Mouse (Mus musculus) CH12.LX (cell line): ENCODE results near the gene Fli1. TPM values are rescaled to one million over a fixed set of nuclear protein-coding genes. Genes with fewer than 3 reads are reported as not detected.

Source experiments
- DNase-seq: peaks from one replicate; pipeline ENCODE4 v3.0.0-alpha.2; 2013; ENCODE audit errors: extremely low read depth
- H3K27ac ChIP-seq: 2 replicates; pipeline ENCODE4 v1.5.1; 2012; ENCODE audit warnings: low read depth, mild to moderate bottlenecking, control low read depth, moderate library complexity; ENCODE audit not compliant: insufficient read depth
- H3K27me3 ChIP-seq: replicated peaks from 2 replicates; pipeline ENCODE3; 2012; ENCODE audit warnings: inconsistent platforms
- H3K36me3 ChIP-seq, 2 experiments: replicated peaks in 1 of 2; 2 replicates each; pipeline versions ENCODE3 to v1.6.1; 2012; ENCODE audit warnings: inconsistent platforms in 1 of 2, low read length in 1 of 2, mild to moderate bottlenecking in 1 of 2, mixed read lengths in 1 of 2, moderate library complexity in 1 of 2; ENCODE audit not compliant: control insufficient read depth in 1 of 2, insufficient read depth in 1 of 2
- H3K4me1 ChIP-seq, 2 experiments: 2 replicates each; pipeline ENCODE4 v1.6.1; 2012; ENCODE audit warnings: inconsistent platforms in 1 of 2, moderate library complexity in 1 of 2; ENCODE audit not compliant: insufficient read depth in 2 of 2, control insufficient read depth in 1 of 2
- H3K4me2 ChIP-seq: 2 replicates; pipeline ENCODE4 v1.6.1; 2012; ENCODE audit warnings: low read depth, mild to moderate bottlenecking, control low read depth; ENCODE audit not compliant: poor library complexity, insufficient read depth, severe bottlenecking
- H3K4me3 ChIP-seq, 3 experiments: fragments of 150-350 bp in 1 of 3; sonication (generic) in 1 of 3; replicated peaks in 1 of 3; 2 replicates each; pipeline versions ENCODE3 to v1.5.1; 2011 to 2012; ENCODE audit warnings: low read depth in 2 of 3, low read length in 2 of 3, mild to moderate bottlenecking in 2 of 3, moderate library complexity in 2 of 3, control low read depth in 1 of 3, improper control_type of control experiment in 1 of 3, inconsistent platforms in 1 of 3, mixed read lengths in 1 of 3; ENCODE audit not compliant: poor library complexity in 1 of 3
- H3K79me2 ChIP-seq: replicated peaks from 2 replicates; pipeline ENCODE4 v1.6.1; 2012; ENCODE audit warnings: mild to moderate bottlenecking, moderate library complexity; ENCODE audit not compliant: control insufficient read depth, poor library complexity, insufficient read depth, severe bottlenecking; ENCODE audit errors: extremely low read depth
- H3K9ac ChIP-seq: 2 replicates; pipeline ENCODE4 v1.6.1; 2012; ENCODE audit warnings: low read depth, mild to moderate bottlenecking, control low read depth, moderate library complexity; ENCODE audit not compliant: insufficient read depth
- H3K9me3 ChIP-seq: replicated peaks from 2 replicates; pipeline ENCODE3; 2012; ENCODE audit warnings: low read length, inconsistent platforms, mixed read lengths
- BHLHE40 ChIP-seq: IDR thresholded peaks from 2 replicates; pipeline ENCODE4 v1.6.1; 2011; ENCODE audit warnings: mild to moderate bottlenecking, low read depth, low read length, improper control_type of control experiment
- CHD1 ChIP-seq: IDR thresholded peaks from 2 replicates; pipeline ENCODE4 v1.6.1; 2012; ENCODE audit warnings: low read depth, low read length, improper control_type of control experiment, inconsistent platforms
- CHD2 ChIP-seq: IDR thresholded peaks from 2 replicates; pipeline ENCODE4 v1.6.1; 2011; ENCODE audit warnings: low read length, improper control_type of control experiment
- CTCF ChIP-seq, 2 experiments: IDR thresholded peaks in 1 of 2; conservative IDR thresholded peaks in 1 of 2; 2 replicates each; pipeline ENCODE4 v1.5.1; 2011 to 2012; ENCODE audit warnings: low read depth in 2 of 2, low read length in 2 of 2, improper control_type of control experiment in 1 of 2, inconsistent platforms in 1 of 2, mild to moderate bottlenecking in 1 of 2, moderate library complexity in 1 of 2
- E2F4 ChIP-seq: IDR thresholded peaks from 2 replicates; pipeline ENCODE4 v1.6.1; 2011; ENCODE audit warnings: low read depth, low read length, improper control_type of control experiment; ENCODE audit not compliant: insufficient replicate concordance
- ELF1 ChIP-seq: IDR thresholded peaks from 2 replicates; pipeline ENCODE4 v1.6.1; 2014; ENCODE audit warnings: low read depth, mild to moderate bottlenecking, inconsistent platforms, low read length, improper control_type of control experiment
- EP300 ChIP-seq: IDR thresholded peaks from 2 replicates; pipeline ENCODE4 v1.6.1; 2011; ENCODE audit warnings: low read length, improper control_type of control experiment
- ETS1 ChIP-seq: conservative IDR thresholded peaks from 2 replicates; pipeline ENCODE4 v1.6.1; 2012; ENCODE audit warnings: low read depth, mild to moderate bottlenecking, inconsistent platforms, low read length, improper control_type of control experiment, moderate library complexity
- GABPA ChIP-seq: IDR thresholded peaks from 2 replicates; pipeline ENCODE4 v1.6.1; 2012; ENCODE audit warnings: low read depth, low read length, improper control_type of control experiment, inconsistent platforms; ENCODE audit not compliant: insufficient replicate concordance
- HCFC1 ChIP-seq: IDR thresholded peaks from 2 replicates; pipeline ENCODE4 v1.6.1; 2012; ENCODE audit warnings: low read depth, mild to moderate bottlenecking, inconsistent platforms, low read length, improper control_type of control experiment
- IRF4 ChIP-seq: IDR thresholded peaks from 2 replicates; pipeline ENCODE4 v1.6.1; 2014; ENCODE audit warnings: low read depth, mild to moderate bottlenecking, inconsistent platforms, low read length, improper control_type of control experiment
- JUN ChIP-seq: IDR thresholded peaks from 2 replicates; pipeline ENCODE4 v1.6.1; 2011; ENCODE audit warnings: low read depth, mild to moderate bottlenecking, low read length, improper control_type of control experiment, moderate library complexity; ENCODE audit not compliant: insufficient read depth
- JUND ChIP-seq: conservative IDR thresholded peaks from 2 replicates; pipeline ENCODE4 v1.6.1; 2011; ENCODE audit warnings: low read depth, low read length, improper control_type of control experiment
- KAT2A ChIP-seq: IDR thresholded peaks from 2 replicates; pipeline ENCODE4 v1.6.1; 2012; ENCODE audit warnings: low read length, improper control_type of control experiment, inconsistent platforms; ENCODE audit not compliant: insufficient replicate concordance
- MAFK ChIP-seq: IDR thresholded peaks from 2 replicates; pipeline ENCODE4 v1.6.1; 2011; ENCODE audit warnings: low read length, improper control_type of control experiment; ENCODE audit not compliant: insufficient replicate concordance
- MAX ChIP-seq: IDR thresholded peaks from 2 replicates; pipeline ENCODE4 v1.6.1; 2011; ENCODE audit warnings: low read length, improper control_type of control experiment
- MAZ ChIP-seq: IDR thresholded peaks from 2 replicates; pipeline ENCODE4 v1.6.1; 2012; ENCODE audit warnings: low read depth, mild to moderate bottlenecking, inconsistent platforms, low read length, improper control_type of control experiment, moderate library complexity
- MEF2A ChIP-seq: IDR thresholded peaks from 2 replicates; pipeline ENCODE4 v1.6.1; 2014; ENCODE audit warnings: low read depth, mild to moderate bottlenecking, inconsistent platforms, low read length, improper control_type of control experiment, borderline replicate concordance
- MXI1 ChIP-seq: IDR thresholded peaks from 2 replicates; pipeline ENCODE4 v1.6.1; 2011; ENCODE audit warnings: mild to moderate bottlenecking, low read depth, low read length, improper control_type of control experiment
- MYC ChIP-seq: IDR thresholded peaks from 2 replicates; pipeline ENCODE4 v1.6.1; 2011; ENCODE audit warnings: low read depth, mild to moderate bottlenecking, improper control_type of control experiment, low read length
- NELFE ChIP-seq: IDR thresholded peaks from 2 replicates; pipeline ENCODE4 v1.6.1; 2011; ENCODE audit warnings: low read depth, low read length, improper control_type of control experiment
- NRF1 ChIP-seq: IDR thresholded peaks from 2 replicates; pipeline ENCODE4 v1.6.1; 2014; ENCODE audit warnings: low read depth, mild to moderate bottlenecking, inconsistent platforms, low read length, improper control_type of control experiment, moderate library complexity
- PAX5 ChIP-seq: IDR thresholded peaks from 2 replicates; pipeline ENCODE4 v1.6.1; 2012; ENCODE audit warnings: low read length, inconsistent platforms, mixed read lengths
- POLR2A ChIP-seq: IDR thresholded peaks from 2 replicates; pipeline ENCODE4 v1.6.1; 2011; ENCODE audit warnings: low read depth, mild to moderate bottlenecking, improper control_type of control experiment, low read length
- POLR2AphosphoS2 ChIP-seq: IDR thresholded peaks from 2 replicates; pipeline ENCODE4 v1.6.1; 2011; ENCODE audit warnings: low read depth, low read length, improper control_type of control experiment
- RAD21 ChIP-seq: IDR thresholded peaks from 2 replicates; pipeline ENCODE4 v1.6.1; 2011; ENCODE audit warnings: low read depth, mild to moderate bottlenecking, low read length, improper control_type of control experiment, moderate library complexity
- RCOR1 ChIP-seq: conservative IDR thresholded peaks from 2 replicates; pipeline ENCODE4 v1.6.1; 2012; ENCODE audit warnings: low read depth, mild to moderate bottlenecking, inconsistent platforms, low read length, improper control_type of control experiment
- SIN3A ChIP-seq: IDR thresholded peaks from 2 replicates; pipeline ENCODE4 v1.6.1; 2012; ENCODE audit warnings: low read length, improper control_type of control experiment, inconsistent platforms
- SMC3 ChIP-seq: IDR thresholded peaks from 2 replicates; pipeline ENCODE4 v1.6.1; 2011; ENCODE audit warnings: low read depth, low read length, improper control_type of control experiment
- TBP ChIP-seq: conservative IDR thresholded peaks from 2 replicates; pipeline ENCODE4 v1.6.1; 2011; ENCODE audit warnings: low read depth, low read length, improper control_type of control experiment
- TCF12 ChIP-seq: IDR thresholded peaks from 2 replicates; pipeline ENCODE4 v1.6.1; 2014; ENCODE audit warnings: low read depth, mild to moderate bottlenecking, inconsistent platforms, low read length, improper control_type of control experiment
- UBTF ChIP-seq: IDR thresholded peaks from 2 replicates; pipeline ENCODE4 v1.6.1; 2012; ENCODE audit warnings: low read depth, mild to moderate bottlenecking, inconsistent platforms, low read length, improper control_type of control experiment, moderate library complexity
- USF1 ChIP-seq: IDR thresholded peaks from 2 replicates; pipeline ENCODE4 v1.6.1; 2014; ENCODE audit warnings: low read depth, mild to moderate bottlenecking, inconsistent platforms, low read length, improper control_type of control experiment
- USF2 ChIP-seq: conservative IDR thresholded peaks from 2 replicates; pipeline ENCODE4 v1.6.1; 2011; ENCODE audit warnings: low read depth, low read length, improper control_type of control experiment
- ZC3H11A ChIP-seq: IDR thresholded peaks from 2 replicates; pipeline ENCODE4 v1.6.1; 2012; ENCODE audit warnings: low read depth, mild to moderate bottlenecking, inconsistent platforms, low read length, improper control_type of control experiment
- ZKSCAN1 ChIP-seq: IDR thresholded peaks from 2 replicates; pipeline ENCODE4 v1.6.1; 2012; ENCODE audit warnings: low read depth, inconsistent platforms, low read length, improper control_type of control experiment, borderline replicate concordance
- ZMIZ1 ChIP-seq: IDR thresholded peaks from 2 replicates; pipeline ENCODE4 v1.6.1; 2012; ENCODE audit warnings: low read depth, mild to moderate bottlenecking, inconsistent platforms, low read length, improper control_type of control experiment
- ZNF384 ChIP-seq: IDR thresholded peaks from 2 replicates; pipeline ENCODE4 v1.6.1; 2012; ENCODE audit warnings: low read depth, low read length, improper control_type of control experiment, inconsistent platforms
- dilution Hi-C: fragments of 300-500 bp; cut with MboI; formaldehyde crosslinking; loops from 2 replicates; pipeline ENCODE4 v1.14.3; 2020; ENCODE audit warnings: low sequenced_read_pairs; ENCODE audit not compliant: extremely low pct_unique_long_range_greater_than_20kb, extremely low pct_ligation_motif_present
- in situ Hi-C: fragments of 300-500 bp; cut with MboI; formaldehyde crosslinking; loops from 3 replicates; pipeline ENCODE4 v1.14.3; 2019; ENCODE audit warnings: low sequenced_read_pairs, low pct_ligation_motif_present, low pct_unique_long_range_greater_than_20kb, mixed read lengths
- polyA plus RNA-seq: library from polyadenylated mRNA; unstranded; fragments of >175 nt; gene quantifications from 2 replicates; pipeline ENCODE4 v1.2.1, GENCODE M21; 2012; ENCODE audit warnings: low read depth; ENCODE audit not compliant: insufficient read length
- total RNA-seq, 2 experiments: library from RNA; depleted of rRNA; stranded (reverse); fragments of 300-350 nt in 1 of 2; fragments of >200 nt in 1 of 2; gene quantifications; 2 replicates each; pipeline ENCODE4 v1.2.3; 2012 to 2014

Fli1 gene
- total and polyA plus RNA-seq, 3 experiments = 20.3 to 29.3 (median 20.8) TPM

DNA sequence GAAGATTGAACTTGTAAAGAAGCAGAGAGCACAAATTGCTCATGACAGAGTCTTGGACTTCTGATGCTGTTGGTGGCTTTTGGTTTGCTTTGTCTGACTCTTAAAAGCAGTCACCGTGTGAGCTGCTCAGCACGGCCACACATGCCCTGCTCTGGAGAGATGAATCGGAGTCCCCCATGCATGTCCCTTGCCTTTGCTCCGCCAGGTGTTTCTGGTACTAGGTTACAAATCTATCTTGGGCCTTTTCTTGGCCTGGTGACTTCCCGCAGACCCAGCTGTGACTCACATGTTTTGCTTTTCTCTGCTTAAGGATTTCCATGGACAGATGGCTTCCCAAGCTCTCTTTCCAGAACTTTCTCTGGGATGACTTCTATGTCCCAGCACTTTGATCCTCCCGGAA is 169.0 kb downstream of the Fli1 start:
- no peak for TF ChIP-seq HCFC1
- TF ChIP-seq E2F4 = no peak
- no peak for TF ChIP-seq ZMIZ1
- TF ChIP-seq JUN = no peak
- TF ChIP-seq TBP = peak; percentile 86; the same call in 1 of the 2 replicates
- no peak for TF ChIP-seq ELF1
- peak; percentile 38; the same call in 1 of the 2 replicates for TF ChIP-seq EP300
- no peak for TF ChIP-seq MYC
- TF ChIP-seq SMC3 = no peak
- TF ChIP-seq MAFK = no peak
- no peak for TF ChIP-seq TCF12
- no peak for TF ChIP-seq POLR2AphosphoS2
- TF ChIP-seq SIN3A = no peak
- TF ChIP-seq MAX = no peak; the same call in 1 of the 2 replicates
- TF ChIP-seq CHD1 = no peak
- TF ChIP-seq ETS1 = peak; percentile 46; the same call in 1 of the 2 replicates
- no peak for TF ChIP-seq RCOR1
- TF ChIP-seq PAX5 = no peak
- no peak for TF ChIP-seq CHD2
- TF ChIP-seq RAD21 = no peak
- TF ChIP-seq GABPA = no peak
- no peak for TF ChIP-seq NRF1
- no peak for TF ChIP-seq IRF4
- no peak for TF ChIP-seq NELFE
- TF ChIP-seq BHLHE40 = peak; percentile 32; the same call in 1 of the 2 replicates
- no peak for TF ChIP-seq CTCF (conservative IDR thresholded peaks at IDR 0.05 in 1 of 2, IDR thresholded peaks at IDR 0.05 in 1 of 2; ENCODE audit: low read depth in 2 of 2, low read length in 2 of 2)
- no peak for TF ChIP-seq ZKSCAN1
- TF ChIP-seq MXI1 = no peak
- TF ChIP-seq ZC3H11A = no peak
- TF ChIP-seq USF1 = no peak
- TF ChIP-seq MAZ = no peak
- TF ChIP-seq USF2 = no peak
- TF ChIP-seq ZNF384 = no peak
- TF ChIP-seq POLR2A = no peak
- TF ChIP-seq KAT2A = no peak
- peak; percentile 34; the same call in 1 of the 2 replicates for TF ChIP-seq MEF2A
- TF ChIP-seq UBTF = peak; percentile 85; the same call in 1 of the 2 replicates
- TF ChIP-seq JUND = no peak
- dilution Hi-C loops (no loop called here), in situ Hi-C loops (no loop called here)
- H3K9ac ChIP-seq = no peak overlapping the region
- H3K79me2 ChIP-seq = no peaks in the 10 kb centered on the region
- no peak overlapping the region for H3K4me2 ChIP-seq
- H3K36me3 ChIP-seq = no peaks in the 10 kb centered on the region
- no peak overlapping the region for H3K27ac ChIP-seq
- no peak overlapping the region for H3K4me3 ChIP-seq
- H3K27me3 ChIP-seq = no peaks in the 10 kb centered on the region
- H3K4me1 ChIP-seq = peaks cover 15 to 53% of the 10 kb centered on the region in 2 experiments
- DNase-seq = peak; percentile 62
- no peaks in the 10 kb centered on the region for H3K9me3 ChIP-seq
